Mouse (Mus musculus) CD4-positive helper T cell, adult 2 months (primary cell): ENCODE measurements around the gene Uevld.

Experiments used
- DNase-seq: peaks from one replicate; pipeline ENCODE4 v3.0.0-alpha.2; 2012; ENCODE audit warnings: low read depth, missing footprints, low spot score

Gene Uevld

DNA sequence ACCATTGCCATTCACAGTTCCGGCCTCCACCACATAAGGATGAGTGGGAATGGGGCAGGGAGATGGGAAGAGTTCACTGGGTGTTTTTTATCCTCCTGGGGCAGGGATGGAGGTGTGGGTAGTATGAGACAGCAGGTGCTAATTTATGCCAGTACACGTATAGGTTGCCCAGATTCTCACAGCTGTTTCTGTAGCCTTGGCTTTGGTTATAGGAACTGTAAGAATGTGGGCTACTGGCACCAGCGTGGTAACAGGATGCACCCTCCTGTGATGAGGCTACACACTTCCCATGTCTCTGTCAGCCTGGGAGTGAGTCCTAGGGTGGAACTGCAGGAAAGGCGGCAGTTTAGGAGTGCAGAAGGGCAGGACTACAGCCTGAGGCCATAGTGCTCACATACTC is 81.5 kb downstream of the Uevld start:
- DNase-seq: no peak
